Mouse (Mus musculus) lung, adult 2 months (tissue): ENCODE data around the gene Sfrp2. TPM values are rescaled to one million over a fixed set of nuclear protein-coding genes. Genes with fewer than 3 reads are reported as not detected.
A peak's percentile ranks its signal among the peaks of the same experiment; 100 is the strongest.

Experiments used
- DNase-seq: peaks from one replicate; pipeline ENCODE4 v3.0.0; 2022
- H3K4me1 ChIP-seq: fragments of 200-500 bp; 2 replicates; pipeline ENCODE4 v1.6.1; 2011; ENCODE audit warnings: low read length; ENCODE audit not compliant: control insufficient read depth, insufficient read depth
- H3K4me3 ChIP-seq: fragments of 200-500 bp; replicated peaks from 2 replicates; pipeline ENCODE3; 2011; ENCODE audit warnings: low read depth, mild to moderate bottlenecking, control low read depth, low read length; ENCODE audit errors: extremely low read depth
- CTCF ChIP-seq: fragments of 200-500 bp; IDR thresholded peaks from 2 replicates; pipeline ENCODE4 v1.5.1; 2011; ENCODE audit warnings: mild to moderate bottlenecking, low read length, control low read depth; ENCODE audit not compliant: insufficient read depth
- POLR2A ChIP-seq: fragments of 200-500 bp; IDR thresholded peaks from 2 replicates; pipeline ENCODE4 v1.6.1; 2011; ENCODE audit warnings: low read depth, mild to moderate bottlenecking, control low read depth, low read length, borderline replicate concordance; ENCODE audit errors: extremely low read depth
- WGBS: fragments of 180-500 bp; shearing (Covaris S2); methylation state at CpG from one replicate; pipeline ENCODE4 v1.1.7; 2018; 5-methylcytosine and 5-hydroxymethylcytosine counted together
- polyA plus RNA-seq: library from polyadenylated mRNA; depleted of rRNA; stranded (reverse); fragments of >200 nt; gene quantifications from 2 replicates; pipeline ENCODE4 v1.2.3, GENCODE M21; 2012

The Sfrp2 gene
- polyA plus RNA-seq, 1 experiment: 48.9 TPM

- DNase-seq: no peak
- WGBS: 88% methylated on average over 5 of the region's 5 CpGs
- TF ChIP-seq POLR2A: no peak
- TF ChIP-seq CTCF: no peak
- no peak overlapping the region for H3K4me3 ChIP-seq
- H3K4me1 ChIP-seq: no peaks in the 10 kb centered on the region
These were observed 13.9 kb upstream of the Sfrp2 start for GRCm38 (mm10) chr3:83752196-83752595.

GRCm38 (mm10) chr3:83755043-83755635, 11.0 kb upstream of the Sfrp2 start:
- Histone ChIP-seq H3K4me3 (no peak overlapping the region), H3K4me1 (no peaks in the 10 kb centered on the region)
- TF ChIP-seq CTCF (no peak), POLR2A (no peak)
- 67% methylated on average over 15 of the region's 15 CpGs for WGBS
- no peak for DNase-seq

GRCm38 (mm10) chr3:83755666-83756065, 10.5 kb upstream of the Sfrp2 start:
- TF ChIP-seq CTCF (no peak), POLR2A (no peak)
- no peak for DNase-seq
- Histone ChIP-seq H3K4me3 (no peak overlapping the region), H3K4me1 (no peaks in the 10 kb centered on the region)
- 74% methylated on average over 6 of the region's 6 CpGs for WGBS

DNA sequence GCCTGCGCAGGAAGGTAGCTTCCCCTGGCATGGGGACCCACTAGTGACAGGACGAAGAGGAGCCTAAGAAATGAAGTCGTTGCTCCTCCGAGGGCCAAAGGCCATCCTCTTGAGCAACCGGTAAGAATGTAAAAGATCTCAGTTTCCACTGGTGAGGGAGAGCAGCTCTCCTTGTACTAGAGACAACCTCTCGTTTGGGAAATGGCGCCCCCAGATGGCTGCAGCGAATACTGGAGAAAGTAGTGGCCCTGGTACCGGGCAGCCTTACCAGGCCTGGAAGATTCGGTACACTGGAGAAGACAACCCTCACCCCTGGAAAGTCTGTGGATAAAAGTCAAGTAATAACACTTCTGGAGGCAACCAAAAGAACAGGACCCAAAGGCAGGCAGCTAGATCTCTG, 3.8 kb upstream of the Sfrp2 start:
- 68% methylated on average over 10 of the region's 10 CpGs for WGBS
- H3K4me1 ChIP-seq: 0 out of 2 replicates have a peak, but pooled peaks cover 2% of the 10 kb centered on the region
- H3K4me3 ChIP-seq: no peak overlapping the region
- DNase-seq: no peak
- TF ChIP-seq POLR2A (no peak), CTCF (no peak)

GRCm38 (mm10) chr3:83763551-83764548, 2.3 kb upstream of the Sfrp2 start:
- peak overlapping the region; percentile 33 for H3K4me3 ChIP-seq
- no peak for TF ChIP-seq POLR2A
- TF ChIP-seq CTCF: peak; percentile 25; the same call in 1 of the 2 replicates
- 0 out of 2 replicates have a peak, but pooled peaks cover 2% of the 10 kb centered on the region for H3K4me1 ChIP-seq
- peak; percentile 62 for DNase-seq
- WGBS: 10% methylated on average over 40 of the region's 40 CpGs

- TF ChIP-seq CTCF (no peak), POLR2A (no peak)
These were observed 577 bp downstream of the Sfrp2 start for GRCm38 (mm10) chr3:83766726-83767070.

GRCm38 (mm10) chr3:83767121-83767520, 1.0 kb downstream of the Sfrp2 start:
- 18% methylated on average over 10 of the region's 10 CpGs for WGBS
- TF ChIP-seq CTCF: no peak
- no peak for TF ChIP-seq POLR2A
- 0 out of 2 replicates have a peak, but pooled peaks cover 2% of the 10 kb centered on the region for H3K4me1 ChIP-seq

More at GRCm38 (mm10) chr3:83766726-83767070, 577 bp downstream of the Sfrp2 start:
- 4% methylated on average over 25 of the region's 25 CpGs for WGBS
- no peak for DNase-seq
- H3K4me1 ChIP-seq: 0 out of 2 replicates have a peak, but pooled peaks cover 2% of the 10 kb centered on the region
- H3K4me3 ChIP-seq: no peak overlapping the region

GRCm38 (mm10) chr3:83768293-83769035, 2.3 kb downstream of the Sfrp2 start:
- Histone ChIP-seq H3K4me1 (0 out of 2 replicates have a peak, but pooled peaks cover 2% of the 10 kb centered on the region), H3K4me3 (no peak overlapping the region)
- no peak for DNase-seq
- TF ChIP-seq POLR2A (no peak), CTCF (no peak)
- WGBS: 39% methylated on average over 11 of the region's 11 CpGs

More at GRCm38 (mm10) chr3:83767121-83767520, 1.0 kb downstream of the Sfrp2 start:
- no peak overlapping the region for H3K4me3 ChIP-seq
- DNase-seq: no peak

DNA sequence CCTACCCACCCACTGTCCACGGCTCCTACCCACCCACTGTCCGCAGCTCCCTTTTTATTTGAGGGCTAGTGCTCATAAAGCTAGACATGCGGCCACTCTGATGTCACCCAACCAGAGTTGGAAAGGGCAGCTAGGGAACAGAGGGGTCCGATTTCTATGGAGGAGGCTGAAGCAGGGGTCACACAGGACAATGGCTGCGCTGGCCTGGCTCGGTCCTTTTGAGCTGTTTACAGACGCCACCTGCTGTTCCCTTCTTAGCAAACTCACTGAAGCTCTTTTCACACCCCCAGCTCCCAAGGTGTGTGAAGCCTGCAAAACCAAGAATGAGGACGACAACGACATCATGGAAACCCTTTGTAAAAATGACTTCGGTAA, 2.9 kb downstream of the Sfrp2 start:
- Histone ChIP-seq H3K4me1 (0 out of 2 replicates have a peak, but pooled peaks cover 2% of the 10 kb centered on the region), H3K4me3 (no peak overlapping the region)
- WGBS: 44% methylated on average over 10 of the region's 10 CpGs
- no peak for DNase-seq
- TF ChIP-seq POLR2A: no peak
